Mouse (Mus musculus) brain, adult 2 months (tissue): ENCODE data around the gene Car11.

Experiments used
- DNase-seq: peaks from one replicate; pipeline ENCODE4 v3.0.0; 2011; ENCODE audit warnings: low read depth, low spot score

Gene Car11

GRCm38 (mm10) chr7:45710477-45711191 lies 11.0 kb downstream of the Car11 start:
- no peak for DNase-seq

- DNase-seq: no peak
These were observed 11.8 kb downstream of the Car11 start for GRCm38 (mm10) chr7:45711316-45712021.

GRCm38 (mm10) chr7:45712022-45712757 lies 12.5 kb downstream of the Car11 start:
- DNase-seq: no peak

GRCm38 (mm10) chr7:45713396-45713795 lies 13.8 kb downstream of the Car11 start:
- DNase-seq: no peak

GRCm38 (mm10) chr7:45713881-45714520 lies 14.4 kb downstream of the Car11 start:
- DNase-seq: no peak

- no peak for DNase-seq
These were observed 15.0 kb downstream of the Car11 start for GRCm38 (mm10) chr7:45714630-45715089.

GRCm38 (mm10) chr7:45715090-45715708 lies 15.6 kb downstream of the Car11 start, which contains the start of gene Rpl18:
TSS of gene Rpl18 (plus strand) at chr7:45715457.
- peak; percentile 99 for DNase-seq

GRCm38 (mm10) chr7:45715741-45716459 lies 16.3 kb downstream of the Car11 start:
- DNase-seq: no peak

GRCm38 (mm10) chr7:45716460-45716857 lies 16.8 kb downstream of the Car11 start:
- DNase-seq: no peak

- DNase-seq: no peak
These were observed 17.6 kb downstream of the Car11 start for GRCm38 (mm10) chr7:45716952-45717917.

GRCm38 (mm10) chr7:45717918-45718297 lies 18.3 kb downstream of the Car11 start, which contains the start of gene Sphk2:
TSS of gene Sphk2 (minus strand) at chr7:45718002.
- peak; percentile 100 for DNase-seq

- no peak for DNase-seq
These were observed 18.7 kb downstream of the Car11 start for GRCm38 (mm10) chr7:45718331-45718730.

GRCm38 (mm10) chr7:45719180-45719579 lies 19.5 kb downstream of the Car11 start:
- DNase-seq: no peak

- DNase-seq: no peak
These were observed 20.2 kb downstream of the Car11 start for GRCm38 (mm10) chr7:45719738-45720412.

- no peak for DNase-seq
These were observed 21.0 kb downstream of the Car11 start, which contains the start of gene Fam83e for GRCm38 (mm10) chr7:45720413-45721233. TSS of gene Fam83e (plus strand) at chr7:45721212.

- no peak for DNase-seq
These were observed 21.6 kb downstream of the Car11 start for GRCm38 (mm10) chr7:45721234-45721571.

- DNase-seq: no peak
These were observed 22.2 kb downstream of the Car11 start for GRCm38 (mm10) chr7:45721642-45722347.
